Mouse (Mus musculus) bone marrow, adult 2 months (tissue): ENCODE results near the gene Irak3. TPM values are rescaled to one million over a fixed set of nuclear protein-coding genes. Genes with fewer than 3 reads are reported as not detected.

Experiments used
- H3K27ac ChIP-seq: fragments of 200-500 bp; 2 replicates; pipeline ENCODE4 v1.5.1; 2012; ENCODE audit warnings: low read depth, mild to moderate bottlenecking, control low read depth, inconsistent platforms, low read length; ENCODE audit not compliant: control insufficient read depth, poor library complexity, insufficient read depth
- H3K4me1 ChIP-seq: fragments of 200-500 bp; 2 replicates; pipeline ENCODE4 v1.6.1; 2011; ENCODE audit warnings: low read length; ENCODE audit not compliant: control insufficient read depth, insufficient read depth
- H3K4me3 ChIP-seq: fragments of 200-500 bp; replicated peaks from 2 replicates; pipeline ENCODE3; 2011; ENCODE audit warnings: mild to moderate bottlenecking, low read depth, low read length, control low read depth; ENCODE audit not compliant: control insufficient read depth
- CTCF ChIP-seq: fragments of 200-500 bp; IDR thresholded peaks from 2 replicates; pipeline ENCODE4 v1.5.1; 2011; ENCODE audit warnings: low read length, control low read depth; ENCODE audit not compliant: control insufficient read depth, insufficient read depth
- POLR2A ChIP-seq: fragments of 200-500 bp; IDR thresholded peaks from 2 replicates; pipeline ENCODE4 v1.6.1; 2011; ENCODE audit warnings: low read depth, mild to moderate bottlenecking, control low read depth, low read length, borderline replicate concordance; ENCODE audit not compliant: control insufficient read depth
- WGBS: fragments of 180-500 bp; shearing (Covaris S2); methylation state at CpG from one replicate; pipeline ENCODE4 v1.1.7; 2018; 5-methylcytosine and 5-hydroxymethylcytosine counted together
- polyA plus RNA-seq: library from polyadenylated mRNA; stranded (reverse); fragments of >200 nt; gene quantifications from 2 replicates; pipeline ENCODE4 v1.2.4, GENCODE M21; 2011; ENCODE audit warnings: low replicate concordance; ENCODE audit not compliant: missing spikeins, insufficient read depth, insufficient read length

The Irak3 gene
- polyA plus RNA-seq, 1 experiment = 14.3 TPM

DNA sequence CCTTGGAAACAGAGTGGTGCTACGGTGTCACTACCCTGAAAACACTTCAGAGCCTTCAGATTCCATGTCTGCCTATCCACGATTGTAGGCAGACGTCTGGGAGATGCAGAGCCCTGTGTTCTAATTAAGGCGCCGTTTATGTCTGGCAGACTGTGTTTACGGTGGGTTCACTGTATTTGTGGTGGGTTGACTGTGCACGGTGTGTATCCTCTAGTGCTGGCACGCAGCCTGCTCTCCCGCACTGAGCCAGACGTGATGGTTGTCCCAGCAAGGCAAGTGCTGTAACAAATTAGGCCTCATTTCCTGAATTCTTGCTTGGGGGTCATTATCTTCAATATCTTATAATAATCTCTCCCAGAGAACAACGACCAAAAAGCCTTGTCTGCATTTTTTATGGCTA lies 68.2 kb downstream of the Irak3 start:
- TF ChIP-seq POLR2A (no peak), CTCF (no peak)
- H3K4me3 ChIP-seq = no peak overlapping the region
- 59% methylated on average over 11 of the region's 11 CpGs for WGBS
- peaks cover 3% of the 10 kb centered on the region; the same call in 1 of the 2 replicates for H3K4me1 ChIP-seq
- H3K27ac ChIP-seq = no peak overlapping the region

DNA sequence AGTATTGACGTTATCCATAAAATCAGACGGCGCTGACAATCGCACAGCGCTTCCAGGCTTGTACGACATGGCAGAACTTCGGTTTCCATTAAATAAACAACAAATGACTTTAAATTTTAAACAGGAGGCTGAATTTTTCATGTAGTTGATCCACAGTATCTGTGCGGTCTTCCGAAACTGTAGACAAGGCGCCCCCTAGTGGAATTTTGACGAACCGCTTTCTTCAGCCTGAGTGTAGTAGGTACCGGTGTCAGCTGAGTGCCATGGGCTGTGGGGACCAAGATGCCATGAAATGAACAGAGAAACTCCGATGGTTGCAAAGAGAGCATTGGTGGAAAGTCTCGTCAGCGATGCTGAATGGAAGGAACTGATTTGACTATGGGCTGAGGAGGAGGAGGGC lies 71.3 kb downstream of the Irak3 start:
- no peak for TF ChIP-seq POLR2A
- peak; percentile 37; the same call in 1 of the 2 replicates for TF ChIP-seq CTCF
- 66% methylated on average over 16 of the region's 16 CpGs for WGBS
- Histone ChIP-seq H3K27ac (no peak overlapping the region), H3K4me1 (peaks cover 3% of the 10 kb centered on the region; the same call in 1 of the 2 replicates), H3K4me3 (no peak overlapping the region)

DNA sequence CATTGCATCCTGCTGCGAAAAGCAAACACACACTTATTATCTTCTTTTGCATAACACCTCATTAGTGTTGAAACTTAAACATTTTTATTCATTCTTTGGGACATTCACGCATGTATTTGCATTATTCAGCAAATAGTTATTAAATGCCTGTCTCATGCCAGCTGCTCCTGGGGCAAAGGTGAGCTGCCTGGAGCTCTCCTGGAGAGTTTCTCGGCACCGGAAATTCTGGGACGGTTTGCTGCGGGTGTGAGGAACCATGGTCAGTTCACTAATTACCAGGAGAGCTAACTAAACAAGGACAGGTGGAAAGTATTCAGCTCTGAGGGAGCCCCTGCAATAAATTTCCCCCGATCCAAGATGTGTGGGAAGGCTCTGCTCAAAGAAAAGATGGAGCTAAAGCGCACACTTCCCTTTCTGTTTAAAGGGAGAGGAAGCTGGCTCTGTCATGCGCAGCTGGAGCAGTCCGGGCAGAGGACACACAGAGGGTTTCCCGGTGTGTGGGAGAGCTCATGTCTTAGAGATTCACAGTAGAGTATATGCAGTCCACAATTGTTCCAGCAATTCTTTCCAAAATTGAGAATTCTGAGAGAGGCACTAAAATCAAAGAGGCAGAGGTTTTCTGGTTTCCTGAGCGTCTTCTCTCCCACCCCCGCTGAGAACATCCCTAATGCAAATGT lies 73.2 kb downstream of the Irak3 start:
- H3K4me1 ChIP-seq = peaks cover 3% of the 10 kb centered on the region; the same call in 1 of the 2 replicates
- no peak overlapping the region for H3K27ac ChIP-seq
- H3K4me3 ChIP-seq = no peak overlapping the region
- TF ChIP-seq CTCF (no peak), POLR2A (no peak)
- WGBS = 45% methylated on average over 13 of the region's 13 CpGs

DNA sequence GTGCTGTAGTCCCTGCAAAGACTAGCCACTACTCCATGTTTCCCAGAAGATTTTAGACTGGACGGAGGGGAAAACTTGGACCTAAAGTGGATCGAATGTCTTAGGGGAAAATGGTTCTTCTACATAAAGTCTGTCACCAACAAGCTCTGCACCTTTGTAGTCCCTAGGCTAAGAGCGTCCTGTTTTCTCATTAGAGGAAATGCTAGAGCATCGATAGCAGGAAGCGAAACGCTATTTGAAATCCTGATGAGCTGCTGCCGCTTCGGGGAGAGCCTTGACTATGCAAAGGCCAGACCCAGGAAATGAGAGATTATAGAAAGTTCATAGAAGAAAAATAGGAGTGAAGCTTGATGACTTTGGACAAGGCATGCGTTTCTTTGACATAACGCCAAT lies 76.5 kb downstream of the Irak3 start:
- no peak overlapping the region for H3K27ac ChIP-seq
- no peak for TF ChIP-seq POLR2A
- no peak for TF ChIP-seq CTCF
- WGBS = 17% methylated on average over 10 of the region's 10 CpGs
- no peaks in the 10 kb centered on the region for H3K4me1 ChIP-seq
- H3K4me3 ChIP-seq = no peak overlapping the region

DNA sequence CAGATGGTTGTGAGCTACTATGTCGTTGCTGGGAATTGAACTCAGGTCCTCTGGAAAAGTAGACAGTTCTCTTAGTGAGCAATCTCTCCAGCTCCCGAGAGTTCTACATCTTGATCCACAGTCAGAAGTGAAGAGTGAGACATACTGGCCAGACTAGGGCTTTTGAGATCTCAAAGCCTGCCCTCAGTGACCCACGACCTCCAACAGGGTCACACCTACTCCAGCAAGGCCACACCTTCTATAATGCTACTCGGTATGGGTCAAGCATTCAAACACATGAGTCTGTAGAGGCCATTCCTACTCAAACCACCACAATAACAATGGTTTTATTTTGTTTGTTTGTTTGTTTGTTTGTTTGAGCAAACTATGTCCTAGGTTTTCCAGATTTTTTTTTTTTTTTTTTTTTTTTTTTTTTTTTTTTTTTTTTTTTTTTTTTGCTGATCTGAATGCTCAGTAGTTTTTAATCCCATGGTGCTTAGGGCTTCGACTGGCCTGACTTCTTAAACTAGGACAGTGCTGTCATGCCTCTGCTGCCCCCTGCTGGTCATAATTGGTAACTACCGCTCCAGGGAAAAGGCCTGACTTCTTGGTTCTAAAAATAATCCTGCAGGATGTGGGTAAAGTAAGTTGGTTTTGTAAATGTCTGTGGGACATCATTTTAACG lies 77.0 kb downstream of the Irak3 start:
- peak; percentile 86 for TF ChIP-seq CTCF
- TF ChIP-seq POLR2A = no peak
- 39% methylated on average over 7 of the region's 7 CpGs for WGBS

DNA sequence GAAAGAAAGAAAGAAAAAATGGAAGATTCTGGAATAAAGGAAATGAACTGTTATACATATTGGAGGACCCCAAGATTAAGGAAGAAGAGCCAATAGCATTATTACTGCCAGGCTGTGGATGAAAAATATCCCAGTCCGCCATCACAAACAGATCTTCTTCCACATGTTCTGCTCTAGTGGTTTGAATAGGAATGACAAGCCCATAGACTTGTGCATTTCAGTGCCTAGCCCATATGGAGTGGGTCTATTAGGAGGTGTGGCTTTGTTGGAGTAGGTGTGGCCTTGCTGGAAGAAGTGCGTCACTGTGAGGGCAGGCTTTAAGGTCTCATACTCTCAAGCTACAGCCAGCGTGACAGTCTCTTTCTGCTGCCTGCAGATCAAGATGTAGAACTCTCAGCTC lies 78.2 kb downstream of the Irak3 start:
- TF ChIP-seq CTCF (no peak), POLR2A (no peak)
- Histone ChIP-seq H3K4me3 (no peak overlapping the region), H3K27ac (no peak overlapping the region), H3K4me1 (no peaks in the 10 kb centered on the region)
- WGBS = 73% methylated on average over 3 of the region's 3 CpGs

More for the DNA sequence above, 77.0 kb downstream of the Irak3 start:
- Histone ChIP-seq H3K27ac (no peak overlapping the region), H3K4me1 (no peaks in the 10 kb centered on the region), H3K4me3 (no peak overlapping the region)

DNA sequence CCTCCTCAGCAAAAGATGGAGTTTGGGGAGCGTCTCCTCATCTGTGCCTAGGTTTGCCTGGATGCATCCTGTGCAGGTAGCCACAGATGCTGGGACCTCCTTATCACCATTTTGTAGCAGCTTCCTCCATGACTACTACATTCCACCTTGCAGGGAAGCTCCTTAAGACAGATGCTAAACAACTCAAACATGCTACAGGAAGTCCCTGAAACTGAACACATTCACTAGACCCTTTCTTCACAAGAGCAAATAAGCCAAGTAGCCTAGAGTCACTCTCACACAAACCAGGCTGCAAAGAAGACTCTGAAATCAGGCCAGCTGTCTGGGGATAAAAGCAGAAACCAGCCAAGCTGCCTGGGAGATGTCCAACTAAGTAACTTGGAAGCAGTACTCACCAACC lies 86.7 kb downstream of the Irak3 start:
- WGBS = 88% methylated on average over 1 of the region's 1 CpGs
- no peak overlapping the region for H3K4me3 ChIP-seq
- no peaks in the 10 kb centered on the region; the same call in 1 of the 2 replicates for H3K4me1 ChIP-seq
- TF ChIP-seq CTCF = no peak
- TF ChIP-seq POLR2A = no peak
- no peak overlapping the region for H3K27ac ChIP-seq

DNA sequence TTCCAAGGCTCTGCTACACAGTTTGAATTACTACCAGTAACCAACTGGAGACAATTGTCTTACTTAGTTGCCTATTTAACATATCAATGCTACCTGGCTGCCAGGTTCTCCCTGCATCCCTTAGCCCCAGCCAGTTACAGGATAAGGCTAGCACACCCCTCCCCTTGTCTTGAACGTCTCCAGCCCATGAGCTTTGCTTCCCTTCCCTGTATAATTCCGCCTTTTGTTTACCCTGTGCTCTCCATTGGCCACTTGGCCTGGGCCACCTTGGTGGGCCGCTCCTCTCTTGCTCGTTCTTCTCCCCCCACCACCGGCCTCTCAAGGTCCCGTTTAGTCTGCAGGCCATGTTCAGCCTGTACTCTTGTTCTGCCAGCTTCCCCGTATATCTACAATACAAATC lies 87.4 kb downstream of the Irak3 start:
- H3K4me3 ChIP-seq = no peak overlapping the region
- TF ChIP-seq CTCF (no peak), POLR2A (no peak)
- H3K4me1 ChIP-seq = no peaks in the 10 kb centered on the region; the same call in 1 of the 2 replicates
- H3K27ac ChIP-seq = no peak overlapping the region
- WGBS = 91% methylated on average over 7 of the region's 7 CpGs
